Mouse (Mus musculus) activated CD4-positive, CD25-positive, alpha-beta regulatory T cell, adult 4 months (primary cell): ENCODE measurements around the gene Slc6a17. TPM values are rescaled to one million over a fixed set of nuclear protein-coding genes. Genes with fewer than 3 reads are reported as not detected.
A peak's percentile ranks its signal among the peaks of the same experiment; 100 is the strongest.

Experiments
- ATAC-seq: one replicate; pipeline ENCODE4 v1.8.0; 2017
- polyA plus RNA-seq, 2 experiments: library from polyadenylated mRNA; unstranded; fragments of 100-300 nt; shearing (Covaris generic); gene quantifications; one replicate each; pipeline ENCODE4 v1.2.1; 2017

Gene Slc6a17
- polyA plus RNA-seq, 2 experiments from 2014 or later: not detected

DNA sequence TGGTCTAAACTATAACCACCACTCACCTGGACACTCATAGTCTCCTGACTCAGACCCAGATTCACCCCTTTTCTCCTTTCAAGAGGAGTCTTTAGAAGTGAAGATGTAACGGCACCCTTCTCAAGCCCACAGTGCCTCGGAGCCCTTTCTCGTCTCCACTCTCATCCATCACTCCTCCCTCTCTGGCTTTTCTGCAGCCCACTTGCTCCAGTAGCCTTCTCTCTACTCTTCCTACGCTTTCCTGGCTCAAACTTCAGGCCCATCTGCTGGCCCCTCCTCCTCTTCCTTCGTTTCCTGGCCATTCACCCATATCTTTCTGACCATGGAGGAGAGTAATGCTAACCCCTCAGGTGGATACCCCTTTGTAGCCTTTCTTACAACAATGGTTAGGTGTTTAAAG lies 3.1 kb upstream of the Slc6a17 start:
- no peak for ATAC-seq

- ATAC-seq: no peak
These were observed 815 bp downstream of the Slc6a17 start for GRCm38 (mm10) chr3:107516776-107517630.

DNA sequence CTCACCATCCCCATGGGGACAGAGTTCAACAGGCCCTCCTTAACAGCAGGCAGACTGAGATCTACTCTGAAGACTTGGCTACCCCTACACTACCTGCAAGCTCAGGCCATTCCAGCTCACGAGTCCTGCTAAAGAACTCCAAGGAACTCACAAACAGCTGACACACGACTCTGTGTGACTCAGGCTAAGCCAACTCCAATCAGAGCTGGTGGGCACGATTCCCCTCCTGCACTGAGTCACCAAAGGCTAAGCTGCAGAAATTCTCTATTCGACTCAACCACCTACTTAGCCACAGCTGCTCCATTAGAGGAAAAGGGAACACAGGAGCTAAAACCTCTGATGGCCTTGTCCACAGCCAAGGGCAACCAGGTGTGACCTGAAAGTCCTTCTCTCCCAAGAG lies 1.8 kb downstream of the Slc6a17 start:
- no peak for ATAC-seq

DNA sequence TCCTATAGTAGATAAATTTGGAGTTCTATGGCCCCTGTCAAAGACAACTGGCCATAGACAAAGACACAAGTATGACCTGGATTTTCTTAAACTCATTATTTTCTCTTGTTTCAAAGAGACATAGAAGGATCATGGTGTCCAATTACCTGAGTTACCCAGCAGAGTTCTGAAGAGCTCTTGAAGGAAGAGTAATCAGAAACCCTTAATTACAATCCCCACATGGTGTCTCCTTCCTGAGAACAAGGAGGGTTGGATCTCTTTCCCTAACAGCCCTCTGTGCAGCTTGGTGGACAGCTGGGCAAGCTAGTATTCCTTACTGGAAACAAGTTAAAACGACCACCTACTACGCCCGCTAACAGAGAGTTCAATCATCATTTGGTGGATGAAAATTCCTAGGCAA lies 6.4 kb downstream of the Slc6a17 start:
- no peak for ATAC-seq

DNA sequence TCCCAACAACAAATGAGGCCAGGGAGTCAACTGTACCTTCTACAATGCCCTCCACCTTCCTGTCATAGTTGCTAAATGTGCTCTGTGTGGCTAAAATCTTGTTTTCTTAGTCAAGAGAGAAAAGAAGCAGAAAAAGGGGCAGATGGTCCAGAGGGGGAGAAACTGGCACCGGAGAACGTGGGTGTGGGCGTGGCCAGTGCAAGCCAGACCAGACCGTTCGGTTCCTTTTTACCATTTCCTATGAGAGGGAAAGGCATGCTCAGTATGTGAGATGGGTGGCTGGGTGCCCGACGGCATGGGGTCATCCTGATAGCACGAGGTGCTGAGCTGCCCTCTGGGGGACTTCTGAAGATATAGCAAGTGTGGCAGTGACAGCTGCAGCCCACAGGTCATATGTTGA lies 9.1 kb downstream of the Slc6a17 start:
- no peak for ATAC-seq

GRCm38 (mm10) chr3:107507966-107508365 lies 9.9 kb downstream of the Slc6a17 start:
- ATAC-seq: no peak

DNA sequence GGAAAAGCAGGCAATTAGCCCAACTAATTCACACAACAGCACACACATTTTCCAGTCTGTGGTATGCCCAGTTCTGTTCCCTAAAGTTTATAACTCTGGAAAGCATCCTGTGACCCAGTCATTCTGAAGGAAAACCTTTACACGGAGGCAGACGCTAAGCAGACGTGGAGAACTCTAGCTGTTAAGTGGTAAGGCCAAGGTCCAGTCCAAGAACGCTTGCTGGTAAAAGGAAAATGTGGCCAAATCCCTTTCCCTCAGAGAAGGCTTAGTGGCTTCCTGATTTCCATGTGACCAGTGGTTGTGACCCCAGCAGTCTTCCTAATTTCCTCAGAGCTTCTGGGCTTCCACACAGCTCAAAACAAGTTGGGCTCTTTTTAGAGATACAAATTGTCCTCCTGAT lies 11.3 kb downstream of the Slc6a17 start:
- no peak for ATAC-seq

DNA sequence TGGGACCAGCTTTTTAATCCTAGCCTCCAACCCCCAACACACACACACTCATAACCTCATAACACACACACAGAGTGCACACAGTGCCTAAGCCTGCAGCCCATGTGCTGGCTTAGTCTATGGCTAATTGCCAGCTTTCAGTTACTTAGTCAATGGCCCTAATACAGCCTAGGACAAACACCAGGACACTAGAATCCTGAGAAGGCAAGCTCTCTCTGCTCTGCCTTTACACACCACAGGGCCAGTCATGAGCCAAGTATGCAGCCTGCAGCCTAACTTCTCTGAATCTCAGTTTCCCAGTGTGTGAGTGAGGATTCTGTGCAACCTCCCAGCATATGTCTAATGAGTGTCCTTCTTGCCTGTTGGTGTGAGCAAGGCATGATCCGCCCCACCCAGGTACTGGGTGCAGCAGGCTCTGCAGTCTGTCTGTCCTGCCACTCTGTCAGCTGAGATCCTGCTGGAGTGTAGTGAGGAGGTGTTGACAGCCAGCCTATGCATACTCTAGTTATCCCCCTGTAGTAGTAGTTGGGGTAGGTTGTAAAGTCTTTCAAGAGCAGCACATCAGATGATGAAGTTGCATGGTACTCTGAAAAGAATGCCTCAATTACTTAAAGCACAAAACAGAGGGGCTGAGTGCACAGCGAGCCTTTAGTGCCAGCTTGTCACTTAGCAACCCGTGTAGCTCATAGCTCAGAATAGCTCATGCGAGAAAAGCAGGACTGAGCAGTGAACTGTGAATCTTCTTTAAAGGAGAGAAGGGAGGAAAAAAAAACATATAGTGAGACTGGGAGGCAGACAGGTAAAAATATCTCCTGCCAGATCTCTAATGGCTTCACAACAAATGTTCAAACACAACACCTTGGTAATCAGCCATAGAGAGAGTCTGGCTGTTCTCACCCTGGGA lies 12.1 kb downstream of the Slc6a17 start:
- no peak for ATAC-seq

- no peak for ATAC-seq
These were observed 13.3 kb downstream of the Slc6a17 start for GRCm38 (mm10) chr3:107504542-107504941.

- no peak for ATAC-seq
These were observed 14.1 kb downstream of the Slc6a17 start for GRCm38 (mm10) chr3:107503716-107504115.

DNA sequence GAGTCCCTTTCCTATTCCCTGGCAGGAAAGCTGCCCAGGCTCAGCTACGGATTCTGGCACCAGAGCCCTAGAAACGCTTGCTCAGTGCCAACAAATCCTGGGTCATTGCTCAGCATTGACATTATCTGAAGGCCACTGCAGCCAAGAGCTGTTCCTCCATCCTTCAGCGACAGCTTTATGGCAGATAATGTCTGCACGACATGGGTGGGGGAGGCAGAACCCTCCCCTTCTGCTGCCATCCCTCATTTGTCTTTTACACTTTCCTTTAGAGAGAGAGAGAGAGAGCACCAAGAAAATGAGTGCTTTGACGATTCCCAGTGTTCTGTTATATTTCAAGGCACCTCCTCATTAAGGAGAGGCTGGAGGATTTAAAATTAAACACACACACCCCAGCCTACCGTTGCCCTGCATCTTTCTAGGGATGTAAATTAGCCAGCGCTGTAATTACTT lies 16.1 kb downstream of the Slc6a17 start:
- ATAC-seq: no peak

GRCm38 (mm10) chr3:107500301-107500700 lies 17.5 kb downstream of the Slc6a17 start:
- ATAC-seq: no peak

GRCm38 (mm10) chr3:107496086-107496850 lies 21.6 kb downstream of the Slc6a17 start:
- ATAC-seq: no peak

DNA sequence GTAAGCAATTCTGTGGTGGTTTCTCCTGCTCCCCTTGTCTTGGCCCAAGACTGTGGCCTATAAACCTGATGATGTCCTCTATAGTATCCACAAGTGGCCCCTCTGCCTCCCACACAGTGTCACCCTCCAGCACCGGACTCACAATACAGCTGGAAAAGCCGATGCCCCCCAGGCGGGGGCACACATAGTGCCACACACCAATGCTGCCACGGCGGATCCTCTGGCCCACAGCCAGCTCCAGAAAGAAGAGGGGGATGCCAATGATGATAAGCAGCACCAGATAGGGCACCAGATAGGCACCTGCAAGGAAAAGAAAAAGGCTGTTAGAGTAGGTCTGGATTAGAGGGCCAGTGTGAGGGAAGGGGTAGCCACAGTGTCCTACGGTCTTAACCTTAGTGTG lies 22.3 kb downstream of the Slc6a17 start:
- no peak for ATAC-seq

- no peak for ATAC-seq
These were observed 26.4 kb downstream of the Slc6a17 start for GRCm38 (mm10) chr3:107491459-107491858.

- no peak for ATAC-seq
These were observed 29.2 kb downstream of the Slc6a17 start for GRCm38 (mm10) chr3:107488637-107489036.

GRCm38 (mm10) chr3:107483290-107483689 lies 34.5 kb downstream of the Slc6a17 start:
- ATAC-seq: peak; percentile 46

GRCm38 (mm10) chr3:107480660-107481059 lies 37.2 kb downstream of the Slc6a17 start:
- ATAC-seq: no peak

DNA sequence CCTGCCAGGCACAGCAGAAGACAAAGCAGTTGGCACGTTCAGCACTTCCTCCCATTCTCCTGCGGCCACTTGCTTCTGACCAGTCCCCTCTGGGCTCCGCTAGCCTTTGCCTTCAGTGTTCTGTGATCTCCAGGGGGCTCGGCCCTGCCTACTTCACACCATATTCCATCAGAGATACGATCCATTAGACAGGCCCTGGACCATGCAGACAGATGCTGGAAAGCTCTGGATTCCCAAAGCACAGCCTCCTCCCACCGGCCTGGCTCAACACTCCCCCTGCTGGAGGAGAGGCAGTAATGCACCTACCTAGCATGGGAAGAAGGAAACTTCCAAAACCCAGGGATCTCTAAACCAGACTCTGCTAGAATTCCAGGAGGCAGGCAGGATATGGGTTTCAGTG lies 45.6 kb downstream of the Slc6a17 start:
- ATAC-seq: peak; percentile 59

DNA sequence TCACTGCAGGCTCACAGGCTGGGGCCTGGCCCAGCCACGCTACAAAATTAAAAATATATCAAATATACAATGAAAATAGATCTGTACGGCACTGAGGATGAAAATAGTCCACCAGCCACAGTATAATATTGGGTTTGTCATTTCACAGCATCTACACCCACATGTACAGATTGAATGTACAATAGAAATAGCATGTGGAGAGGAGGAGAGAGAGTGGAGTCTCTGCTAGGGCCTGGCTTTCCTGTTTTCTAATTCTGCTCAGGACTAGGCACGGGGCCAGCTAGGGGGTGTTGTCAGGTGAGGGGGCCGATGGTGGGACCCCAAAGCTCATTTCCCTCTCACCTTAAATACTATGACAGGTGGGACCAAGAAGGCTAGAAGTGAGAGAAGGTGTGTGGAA lies 48.8 kb downstream of the Slc6a17 start:
- no peak for ATAC-seq

GRCm38 (mm10) chr3:107468106-107468505 lies 49.7 kb downstream of the Slc6a17 start:
- no peak for ATAC-seq

GRCm38 (mm10) chr3:107466577-107466976 lies 51.2 kb downstream of the Slc6a17 start:
- peak; percentile 77 for ATAC-seq

DNA sequence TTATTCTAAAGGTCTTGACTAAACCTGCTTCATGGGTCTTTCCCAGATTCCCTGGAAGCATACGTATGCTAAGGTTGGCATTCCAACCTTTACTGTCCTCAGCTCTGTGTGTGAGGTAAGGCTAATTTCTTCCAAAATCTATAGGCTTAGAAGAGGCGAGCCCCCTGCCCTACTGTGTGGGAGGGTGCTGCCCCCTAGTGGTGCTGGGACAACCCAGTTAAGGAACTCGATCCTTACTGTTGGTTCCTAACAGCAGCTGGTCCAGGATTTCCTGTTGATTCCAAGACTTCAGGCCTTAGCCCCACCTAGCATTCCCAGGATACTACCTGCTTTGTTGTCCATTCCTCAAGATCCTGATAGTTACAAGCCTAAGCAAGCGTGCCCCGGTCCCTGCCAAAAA lies 55.7 kb downstream of the Slc6a17 start:
- ATAC-seq: peak; percentile 36
